Mouse (Mus musculus) heart, embryonic 14.5 days (tissue): Measurements from ENCODE around the gene Irs4. TPM values are rescaled to one million over a fixed set of nuclear protein-coding genes. Genes with fewer than 3 reads are reported as not detected.

ENCODE experiments used
- polyA plus RNA-seq: library from polyadenylated mRNA; unstranded; fragments of >200 nt; fragmentation: Nextera tagmentation; extraction: Ambion mirVana; gene quantifications from 2 replicates; pipeline ENCODE4 v1.2.1, GENCODE M21; 2014

Irs4 gene
- polyA plus RNA-seq, 1 experiment from 2014 or later, result 0.03 TPM

Other genes with a start within 250 kb of the Irs4 start
- gene Col4a5, start 249.9 kb downstream of the Irs4 start, polyA plus RNA-seq, result 40.2 and 52.8 TPM in 2 replicates
- gene Gm15294, start 150.0 kb upstream of the Irs4 start, polyA plus RNA-seq, result 0.55 TPM in 1 of 2 replicates, not detected in the other